Mouse (Mus musculus) heart, postnatal 0 days (tissue): ENCODE data around the gene Mdga1.

Experiments
- CTCF ChIP-seq: IDR thresholded peaks from 2 replicates; pipeline ENCODE4 v1.5.1; 2016; ENCODE audit warnings: antibody characterized with exemption, control low read depth, low read depth
- EP300 ChIP-seq: IDR thresholded peaks from 2 replicates; pipeline ENCODE4 v1.6.1; 2016; ENCODE audit warnings: antibody characterized with exemption, low read depth

GRCm38 (mm10) chr17:29848793-29849435 lies 121.0 kb downstream of the Mdga1 start:
- TF ChIP-seq CTCF: peak; percentile 79
- TF ChIP-seq EP300: no peak
